Mouse (Mus musculus): ENCODE measurements around the gene Cfap44. TPM values are rescaled to one million over a fixed set of nuclear protein-coding genes. Genes with fewer than 3 reads are reported as not detected.

The Cfap44 gene
- total RNA-seq, 2 experiments from 2014 or later, result 0.10 to 0.24 TPM

GRCm38 (mm10) chr16:44487194-44487593 lies 92.6 kb downstream of the Cfap44 start:
- intact Hi-C loops (cut with DNase I; ENCODE audit: low total_unique reads), result loop anchor here (10.0 kb wide), 1 partner anchor 218 kb away; no protein-coding TSS in a partner anchor
- no peak for DNase-seq

GRCm38 (mm10) chr16:44491051-44491450 lies 96.5 kb downstream of the Cfap44 start:
- DNase-seq, result no peak
- intact Hi-C loops (cut with DNase I; ENCODE audit: low total_unique reads), result no loop called here

GRCm38 (mm10) chr16:44492151-44492550 lies 97.6 kb downstream of the Cfap44 start:
- DNase-seq, result no peak
- intact Hi-C loops (cut with DNase I; ENCODE audit: low total_unique reads), result no loop called here

GRCm38 (mm10) chr16:44492706-44493105 lies 98.1 kb downstream of the Cfap44 start:
- DNase-seq, result no peak
- intact Hi-C loops (cut with DNase I; ENCODE audit: low total_unique reads), result no loop called here

GRCm38 (mm10) chr16:44493868-44494267 lies 99.3 kb downstream of the Cfap44 start:
- intact Hi-C loops (cut with DNase I; ENCODE audit: low total_unique reads), result no loop called here
- DNase-seq, result no peak

- intact Hi-C loops (cut with DNase I; ENCODE audit: low total_unique reads), result no loop called here
- no peak for DNase-seq
Observed at GRCm38 (mm10) chr16:44494441-44495108, 100.0 kb downstream of the Cfap44 start.

- DNase-seq, result no peak
- intact Hi-C loops (cut with DNase I; ENCODE audit: low total_unique reads), result no loop called here
Observed at GRCm38 (mm10) chr16:44496971-44497464, 102.4 kb downstream of the Cfap44 start.

GRCm38 (mm10) chr16:44498447-44498846 lies 103.9 kb downstream of the Cfap44 start:
- DNase-seq, result no peak
- intact Hi-C loops (cut with DNase I; ENCODE audit: low total_unique reads), result no loop called here

- no peak for DNase-seq
- intact Hi-C loops (cut with DNase I; ENCODE audit: low total_unique reads), result no loop called here
Observed at GRCm38 (mm10) chr16:44501783-44502182, 107.2 kb downstream of the Cfap44 start.

GRCm38 (mm10) chr16:44502325-44502724 lies 107.7 kb downstream of the Cfap44 start:
- DNase-seq, result no peak
- intact Hi-C loops (cut with DNase I; ENCODE audit: low total_unique reads), result no loop called here

GRCm38 (mm10) chr16:44502895-44503575 lies 108.4 kb downstream of the Cfap44 start:
- DNase-seq, result peak; percentile 50
- intact Hi-C loops (cut with DNase I; ENCODE audit: low total_unique reads), result no loop called here

GRCm38 (mm10) chr16:44505243-44505642 lies 110.6 kb downstream of the Cfap44 start:
- intact Hi-C loops (cut with DNase I; ENCODE audit: low total_unique reads), result no loop called here
- DNase-seq, result no peak

GRCm38 (mm10) chr16:44507027-44507929 lies 112.7 kb downstream of the Cfap44 start:
- no peak for DNase-seq
- intact Hi-C loops (cut with DNase I; ENCODE audit: low total_unique reads), result no loop called here

- intact Hi-C loops (cut with DNase I; ENCODE audit: low total_unique reads), result no loop called here
- DNase-seq, result no peak
Observed at GRCm38 (mm10) chr16:44508025-44508424, 113.4 kb downstream of the Cfap44 start.

GRCm38 (mm10) chr16:44508772-44509171 lies 114.2 kb downstream of the Cfap44 start:
- no peak for DNase-seq
- intact Hi-C loops (cut with DNase I; ENCODE audit: low total_unique reads), result no loop called here

- DNase-seq, result no peak
- intact Hi-C loops (cut with DNase I; ENCODE audit: low total_unique reads), result no loop called here
Observed at GRCm38 (mm10) chr16:44509458-44510344, 115.1 kb downstream of the Cfap44 start.

- intact Hi-C loops (cut with DNase I; ENCODE audit: low total_unique reads), result no loop called here
- DNase-seq, result peak; percentile 39
Observed at GRCm38 (mm10) chr16:44510521-44511213, 116.1 kb downstream of the Cfap44 start.

- intact Hi-C loops (cut with DNase I; ENCODE audit: low total_unique reads), result no loop called here
Observed at GRCm38 (mm10) chr16:44516498-44516897, 121.9 kb downstream of the Cfap44 start.

More at GRCm38 (mm10) chr16:44516498-44516897, 121.9 kb downstream of the Cfap44 start:
- DNase-seq, result no peak
